Mouse (Mus musculus): ENCODE results near the gene A030003K21Rik. TPM values are rescaled to one million over a fixed set of nuclear protein-coding genes. Genes with fewer than 3 reads are reported as not detected.
"Not testable (repeated sequence)": the region's sequence is repeated elsewhere in the genome, so short reads cannot be mapped to it uniquely, and the experiment has no call there.

The A030003K21Rik gene
- polyA plus RNA-seq (2015; fragmentation: Nextera tagmentation; extraction: Ambion mirVana), result not detected in 2 replicates

DNA sequence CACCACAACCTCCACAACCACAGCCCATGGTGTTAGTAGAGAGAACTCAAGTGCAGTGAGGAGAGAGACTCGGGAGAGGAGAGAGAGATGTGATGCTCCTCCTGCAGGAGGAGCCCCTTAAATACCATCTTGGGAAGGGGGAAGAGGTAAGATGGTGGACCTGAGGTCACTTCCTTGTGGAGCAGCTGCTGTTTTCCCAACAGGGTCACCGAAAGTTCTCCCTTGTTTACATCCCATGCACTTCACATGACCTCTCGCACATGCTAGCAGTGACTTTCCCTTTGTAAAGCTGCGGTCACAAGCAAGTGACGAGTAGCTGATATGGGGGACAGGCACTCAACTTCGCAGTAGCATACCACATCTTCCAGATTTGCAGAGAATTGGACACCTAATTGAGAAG is at the start of gene A030003K21Rik:
TSS of gene A030003K21Rik (minus strand) at position 94 of the 400 bp plus-strand sequence.
- H3K4me1 ChIP-seq; H3K27me3 ChIP-seq (replicated peaks); H3K4me3 ChIP-seq (replicated peaks); H3K9ac ChIP-seq; H3K27ac ChIP-seq; H3K9me3 ChIP-seq; ATAC-seq (ENCODE audit: insufficient read depth, low FRiP score, low read depth); H3K36me3 ChIP-seq; H3K4me2 ChIP-seq: not testable (repeated sequence)
- no CpG with 5 or more reads among the region's 6 CpGs for WGBS

DNA sequence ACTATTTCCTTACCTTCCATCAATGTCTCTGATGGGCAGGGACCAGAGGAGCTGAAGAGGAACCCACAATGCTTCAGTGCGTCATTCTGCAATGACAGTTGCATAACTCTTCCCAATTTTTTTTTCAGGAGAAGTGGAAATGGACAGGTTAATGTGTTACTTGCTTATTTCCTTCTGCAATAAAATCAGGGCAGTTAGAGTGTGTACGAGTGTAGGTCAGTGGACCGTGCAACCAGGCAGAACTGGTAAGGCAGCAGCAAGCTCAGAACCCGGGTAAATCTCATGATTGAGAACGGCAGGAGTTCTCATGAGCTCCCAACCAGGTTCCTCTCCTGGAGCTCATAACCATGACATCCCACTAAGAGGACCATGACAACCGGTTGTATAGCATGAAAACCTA is 48.9 kb upstream of the A030003K21Rik start:
- H3K36me3 ChIP-seq, result no peaks in the 10 kb centered on the region
- 88% methylated on average over 6 of the region's 6 CpGs for WGBS
- no peaks in the 10 kb centered on the region for H3K27me3 ChIP-seq (replicated peaks)
- H3K4me3 ChIP-seq (replicated peaks), result no peak overlapping the region
- H3K4me2 ChIP-seq, result no peak overlapping the region
- ATAC-seq (ENCODE audit: insufficient read depth, low FRiP score, low read depth), result no peak
- no peak overlapping the region for H3K27ac ChIP-seq
- no peaks in the 10 kb centered on the region for H3K9me3 ChIP-seq
- H3K9ac ChIP-seq, result no peak overlapping the region
- H3K4me1 ChIP-seq, result no peaks in the 10 kb centered on the region

DNA sequence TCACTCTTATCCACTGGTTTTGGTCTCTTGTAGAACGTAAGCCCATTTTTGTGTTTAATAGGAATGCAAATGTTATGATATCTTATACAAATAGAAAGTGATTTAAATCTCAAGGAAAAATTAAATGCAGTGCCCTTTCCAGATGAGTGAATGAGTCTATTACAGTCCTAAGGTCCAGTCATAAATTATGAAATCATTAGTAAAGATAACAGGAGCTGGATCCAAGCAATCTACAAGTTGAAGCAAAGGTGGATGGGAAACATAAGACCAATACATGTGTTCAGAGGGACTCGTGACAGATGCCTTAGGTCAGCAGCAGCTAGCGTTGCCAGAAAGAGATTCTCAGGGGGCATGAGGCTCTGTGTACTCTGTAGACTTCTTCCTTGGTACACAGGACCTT is 48.4 kb upstream of the A030003K21Rik start:
- Histone ChIP-seq H3K27me3 (replicated peaks) (no peaks in the 10 kb centered on the region), H3K27ac (no peak overlapping the region), H3K4me1 (no peaks in the 10 kb centered on the region), H3K36me3 (no peaks in the 10 kb centered on the region), H3K4me2 (no peak overlapping the region), H3K4me3 (replicated peaks) (no peak overlapping the region), H3K9me3 (no peaks in the 10 kb centered on the region), H3K9ac (no peak overlapping the region)
- WGBS, result 69% methylated on average over 3 of the region's 3 CpGs
- no peak for ATAC-seq (ENCODE audit: insufficient read depth, low FRiP score, low read depth)

DNA sequence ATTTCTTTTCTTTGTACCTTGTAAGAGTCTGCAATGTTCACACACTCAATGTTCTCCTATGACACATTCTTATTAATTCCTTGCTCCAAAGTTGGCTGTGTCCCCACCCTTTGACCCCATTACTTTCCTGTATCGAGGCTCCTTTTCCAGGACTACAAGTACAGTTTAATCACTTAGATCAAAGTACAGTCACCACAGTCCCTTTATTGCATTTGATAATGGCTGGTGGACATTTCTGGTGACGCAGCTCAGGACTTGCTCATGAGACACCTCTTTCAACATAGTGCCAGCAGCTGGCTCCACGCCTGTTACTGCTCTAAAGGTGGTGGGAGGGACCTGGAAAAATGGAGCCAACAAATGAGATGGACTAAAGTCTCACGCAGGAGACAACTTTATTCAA is 47.9 kb upstream of the A030003K21Rik start:
- H3K27me3 ChIP-seq (replicated peaks), result no peaks in the 10 kb centered on the region
- H3K4me1 ChIP-seq, result no peaks in the 10 kb centered on the region
- no peak overlapping the region for H3K9ac ChIP-seq
- no peaks in the 10 kb centered on the region for H3K36me3 ChIP-seq
- no peak overlapping the region for H3K27ac ChIP-seq
- WGBS, result 63% methylated on average over 4 of the region's 4 CpGs
- no peak overlapping the region for H3K4me2 ChIP-seq
- no peak overlapping the region for H3K4me3 ChIP-seq (replicated peaks)
- no peaks in the 10 kb centered on the region for H3K9me3 ChIP-seq
- no peak for ATAC-seq (ENCODE audit: insufficient read depth, low FRiP score, low read depth)

DNA sequence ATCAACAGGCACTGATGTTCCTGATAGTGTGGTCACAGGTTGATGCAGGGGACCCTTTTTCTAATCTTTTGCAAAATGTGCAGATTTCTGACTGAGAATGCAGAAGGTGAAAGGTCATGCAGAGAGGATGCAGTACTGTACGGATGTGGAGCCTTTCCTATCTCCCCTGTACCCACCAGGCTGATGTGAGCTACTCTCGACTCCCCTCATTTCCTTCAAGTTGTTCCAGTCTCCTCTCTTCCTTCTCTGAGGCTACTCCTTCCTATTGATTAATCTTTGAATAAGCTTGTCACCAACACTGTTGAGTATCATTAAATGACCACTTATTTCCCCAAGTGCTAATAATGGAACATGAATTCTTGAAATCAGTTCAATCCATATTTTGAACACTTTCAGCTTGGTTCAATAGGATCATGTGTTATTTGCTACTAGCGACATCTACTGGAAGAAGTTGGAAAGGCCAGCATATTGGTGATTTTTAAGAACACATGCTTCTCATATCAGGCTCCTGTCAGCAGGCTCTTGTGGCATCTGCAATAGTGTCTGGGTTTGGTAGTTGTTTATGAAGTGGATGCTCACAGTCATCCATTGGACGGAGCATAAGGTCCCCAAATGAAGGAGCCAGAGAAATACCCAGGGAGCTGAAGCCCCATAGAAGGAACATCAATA is 44.5 kb upstream of the A030003K21Rik start:
- no peak for ATAC-seq (ENCODE audit: insufficient read depth, low FRiP score, low read depth)
- Histone ChIP-seq H3K36me3 (no peaks in the 10 kb centered on the region), H3K4me1 (no peaks in the 10 kb centered on the region), H3K4me2 (no peak overlapping the region), H3K27ac (no peak overlapping the region), H3K9ac (no peak overlapping the region), H3K27me3 (replicated peaks) (no peaks in the 10 kb centered on the region), H3K4me3 (replicated peaks) (no peak overlapping the region), H3K9me3 (no peaks in the 10 kb centered on the region)
- WGBS, result 33% methylated on average over 4 of the region's 4 CpGs

DNA sequence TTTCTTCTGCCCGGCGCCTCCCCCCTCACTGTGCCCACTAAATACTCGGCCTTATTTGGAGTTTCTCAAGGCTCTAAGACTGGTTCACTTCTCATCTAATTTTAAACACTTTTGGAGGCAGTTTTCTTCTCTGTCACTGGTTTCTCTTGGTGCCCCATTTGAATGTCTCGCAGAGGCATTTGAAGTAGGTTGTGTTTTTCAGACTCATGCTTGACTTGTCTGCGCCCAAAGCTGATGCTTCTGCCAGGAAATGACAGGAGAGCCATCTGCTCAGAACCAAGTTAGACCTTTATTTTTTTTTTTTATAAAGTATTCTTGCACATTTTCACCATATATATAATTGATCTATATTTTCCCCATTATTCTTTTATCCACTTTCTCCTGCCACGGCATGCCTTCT is 43.5 kb upstream of the A030003K21Rik start:
- no peak overlapping the region for H3K9ac ChIP-seq
- no peaks in the 10 kb centered on the region for H3K36me3 ChIP-seq
- no peaks in the 10 kb centered on the region for H3K9me3 ChIP-seq
- no peak overlapping the region for H3K4me2 ChIP-seq
- no peak overlapping the region for H3K4me3 ChIP-seq (replicated peaks)
- H3K27me3 ChIP-seq (replicated peaks), result no peaks in the 10 kb centered on the region
- H3K4me1 ChIP-seq, result no peaks in the 10 kb centered on the region
- no peak for ATAC-seq (ENCODE audit: insufficient read depth, low FRiP score, low read depth)
- no peak overlapping the region for H3K27ac ChIP-seq
- WGBS, result 88% methylated on average over 6 of the region's 6 CpGs

DNA sequence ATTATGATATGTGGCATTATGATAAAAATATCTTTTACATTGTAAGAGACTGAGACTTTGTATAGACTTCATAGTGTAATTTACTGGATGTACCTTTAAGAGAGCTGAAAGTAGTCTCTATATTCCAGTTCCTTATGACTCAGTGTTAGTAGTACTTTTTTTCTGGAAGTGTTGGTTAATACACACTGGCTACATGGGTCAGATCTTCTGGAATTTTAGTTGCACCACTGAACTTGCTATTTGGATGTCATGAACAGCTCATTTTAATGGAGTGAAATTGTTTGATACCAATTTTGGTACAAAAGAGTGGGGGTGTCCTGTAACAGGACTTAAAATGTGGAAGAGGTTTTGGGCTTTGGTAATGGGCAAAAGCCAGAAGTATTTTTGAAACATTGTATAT is 34.7 kb upstream of the A030003K21Rik start:
- ATAC-seq (ENCODE audit: insufficient read depth, low FRiP score, low read depth), result no peak
- no peaks in the 10 kb centered on the region for H3K36me3 ChIP-seq

DNA sequence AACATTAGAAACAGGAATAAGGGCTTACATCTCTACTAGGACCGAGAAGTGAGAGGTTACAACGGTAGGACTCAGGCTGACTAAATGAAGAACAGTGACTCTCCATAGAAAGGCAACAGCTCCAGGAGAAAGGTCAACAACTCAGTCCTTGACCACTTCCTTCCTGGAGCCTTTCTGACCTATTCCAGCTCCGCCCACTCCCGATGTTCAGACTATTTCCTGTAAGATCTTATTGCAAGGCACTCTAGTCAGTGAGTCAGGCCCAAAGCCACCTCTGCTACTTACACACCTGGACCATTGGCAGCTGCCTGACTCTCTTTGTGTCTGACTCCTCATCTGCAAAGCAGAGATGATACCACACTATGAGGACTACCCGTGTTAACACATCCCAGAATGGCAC is 32.6 kb upstream of the A030003K21Rik start:
- ATAC-seq (ENCODE audit: insufficient read depth, low FRiP score, low read depth), result no peak

More for the DNA sequence above, 34.7 kb upstream of the A030003K21Rik start:
- Histone ChIP-seq H3K4me3 (replicated peaks) (no peak overlapping the region), H3K27ac (no peak overlapping the region), H3K9me3 (no peaks in the 10 kb centered on the region), H3K4me1 (no peaks in the 10 kb centered on the region), H3K27me3 (replicated peaks) (no peaks in the 10 kb centered on the region), H3K4me2 (no peak overlapping the region), H3K9ac (no peak overlapping the region)

DNA sequence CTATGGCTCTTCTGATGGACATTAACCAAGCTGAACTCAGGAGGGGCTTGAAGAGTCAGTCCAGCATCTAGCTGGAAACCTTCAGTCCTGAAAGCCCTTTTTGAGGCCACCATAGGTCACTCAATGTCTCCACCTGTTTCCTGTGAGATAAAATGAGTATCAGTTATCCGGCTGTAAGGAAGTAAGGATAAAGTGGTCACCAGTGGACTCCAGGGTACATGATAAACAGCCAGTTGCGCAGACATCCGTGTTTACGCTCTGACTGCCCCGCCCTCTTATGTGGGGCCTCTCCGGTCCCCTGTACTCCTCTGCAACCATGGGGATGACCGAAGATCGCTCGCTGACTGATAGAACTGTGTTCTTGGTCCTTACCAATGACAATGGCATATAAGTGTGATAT is 31.2 kb upstream of the A030003K21Rik start:
- Histone ChIP-seq H3K36me3 (no peaks in the 10 kb centered on the region), H3K4me2 (no peak overlapping the region), H3K4me1 (no peaks in the 10 kb centered on the region), H3K4me3 (replicated peaks) (no peak overlapping the region), H3K9me3 (no peaks in the 10 kb centered on the region), H3K9ac (no peak overlapping the region), H3K27me3 (replicated peaks) (no peaks in the 10 kb centered on the region), H3K27ac (no peak overlapping the region)
- WGBS, result 64% methylated on average over 9 of the region's 9 CpGs
- no peak for ATAC-seq (ENCODE audit: insufficient read depth, low FRiP score, low read depth)

More for the DNA sequence above, 32.6 kb upstream of the A030003K21Rik start:
- Histone ChIP-seq H3K4me2 (no peak overlapping the region), H3K36me3 (no peaks in the 10 kb centered on the region), H3K9ac (no peak overlapping the region), H3K27me3 (replicated peaks) (no peaks in the 10 kb centered on the region), H3K4me1 (no peaks in the 10 kb centered on the region), H3K9me3 (no peaks in the 10 kb centered on the region), H3K4me3 (replicated peaks) (no peak overlapping the region), H3K27ac (no peak overlapping the region)
- 81% methylated on average over 5 of the region's 5 CpGs for WGBS

DNA sequence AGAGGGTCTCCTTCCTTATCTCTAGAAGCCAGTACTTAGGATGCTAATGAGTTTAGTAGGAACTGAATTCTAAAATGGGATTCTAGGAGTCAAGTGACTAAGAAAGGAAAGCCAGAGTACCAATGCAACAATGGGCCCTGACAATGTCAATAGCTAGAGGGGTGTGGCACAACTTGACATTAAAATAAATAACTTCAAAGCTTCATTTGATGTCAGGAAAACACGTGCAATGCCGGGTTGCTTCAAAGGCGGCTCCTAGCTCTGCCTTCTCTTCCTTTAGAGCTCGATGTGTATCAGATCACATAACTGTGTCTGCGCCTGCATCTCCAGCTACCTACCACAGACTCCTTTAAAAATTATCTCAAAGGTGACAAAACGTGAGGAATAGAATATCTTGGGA is 30.7 kb upstream of the A030003K21Rik start:
- Histone ChIP-seq H3K9ac (no peak overlapping the region), H3K27me3 (replicated peaks) (no peaks in the 10 kb centered on the region), H3K4me3 (replicated peaks) (no peak overlapping the region), H3K4me2 (no peak overlapping the region), H3K36me3 (no peaks in the 10 kb centered on the region), H3K27ac (no peak overlapping the region), H3K9me3 (no peaks in the 10 kb centered on the region), H3K4me1 (no peaks in the 10 kb centered on the region)
- ATAC-seq (ENCODE audit: insufficient read depth, low FRiP score, low read depth), result no peak
- WGBS, result 60% methylated on average over 6 of the region's 6 CpGs

DNA sequence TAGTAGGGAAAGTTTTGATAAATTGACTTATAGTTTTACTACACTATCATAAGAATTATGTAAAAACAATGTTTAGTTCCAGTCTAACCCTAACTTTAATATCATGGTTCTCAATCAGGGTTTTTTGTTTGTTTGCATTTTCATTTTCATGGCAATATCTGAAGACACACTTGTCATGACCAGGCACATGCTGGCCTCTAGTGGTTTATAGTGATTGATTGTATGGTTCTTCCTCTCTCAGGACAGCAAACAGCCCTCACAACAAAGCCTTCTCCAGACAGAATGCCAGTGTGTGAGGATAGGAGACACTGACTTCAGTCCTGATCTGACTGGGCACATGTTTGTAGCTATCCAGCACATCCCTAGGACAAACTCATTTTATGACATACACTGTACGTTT is 30.1 kb upstream of the A030003K21Rik start:
- WGBS, result 78% methylated on average over 1 of the region's 1 CpGs
- Histone ChIP-seq H3K27ac (no peak overlapping the region), H3K4me2 (no peak overlapping the region), H3K4me3 (replicated peaks) (no peak overlapping the region), H3K27me3 (replicated peaks) (no peaks in the 10 kb centered on the region), H3K9ac (no peak overlapping the region), H3K36me3 (no peaks in the 10 kb centered on the region), H3K4me1 (no peaks in the 10 kb centered on the region), H3K9me3 (no peaks in the 10 kb centered on the region)
- ATAC-seq (ENCODE audit: insufficient read depth, low FRiP score, low read depth), result no peak

DNA sequence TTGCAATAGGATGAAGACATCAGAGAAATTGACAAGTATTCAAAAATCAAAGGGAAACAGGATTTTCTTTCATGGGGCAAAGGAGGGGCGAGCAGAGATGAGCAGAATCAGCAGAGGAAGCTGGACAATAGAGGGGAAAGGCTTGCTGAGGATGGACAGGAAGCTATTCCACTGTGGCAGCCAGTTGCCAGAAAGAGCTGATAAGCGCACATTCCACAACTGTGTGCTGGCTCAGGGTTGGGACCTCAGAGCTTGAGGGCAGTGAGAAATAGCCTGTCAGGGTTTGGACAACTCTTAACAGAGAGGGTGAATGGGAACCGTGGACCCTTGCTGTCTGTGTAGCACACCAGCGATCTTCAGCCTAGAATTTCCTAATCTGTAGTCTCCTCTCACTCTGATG is 28.9 kb upstream of the A030003K21Rik start:
- WGBS, result 25% methylated on average over 4 of the region's 4 CpGs
- Histone ChIP-seq H3K4me2 (no peak overlapping the region), H3K27ac (no peak overlapping the region), H3K27me3 (replicated peaks) (no peaks in the 10 kb centered on the region), H3K9me3 (no peaks in the 10 kb centered on the region), H3K9ac (no peak overlapping the region), H3K36me3 (no peaks in the 10 kb centered on the region), H3K4me1 (no peaks in the 10 kb centered on the region), H3K4me3 (replicated peaks) (no peak overlapping the region)
- ATAC-seq (ENCODE audit: insufficient read depth, low FRiP score, low read depth), result no peak; the same call in 1 of the 2 replicates

DNA sequence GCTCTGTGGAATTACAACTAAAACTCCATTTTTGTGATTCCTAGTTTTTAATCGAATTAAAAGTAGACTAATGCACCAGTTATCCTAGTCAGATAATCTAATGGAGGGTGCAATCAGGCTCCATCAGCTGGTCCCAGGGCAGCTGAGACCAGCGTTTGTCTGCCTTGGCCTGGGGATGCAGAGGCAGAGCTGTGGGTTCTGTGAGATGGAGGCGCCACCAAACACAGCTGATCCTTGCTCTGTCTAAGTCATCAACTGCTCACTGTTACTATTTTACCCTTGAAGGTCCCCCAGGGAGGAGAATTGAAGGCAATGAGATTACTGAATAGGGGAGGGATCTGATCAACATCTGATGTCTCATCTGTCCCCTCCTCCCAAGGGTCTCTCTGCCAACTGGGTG is 23.2 kb upstream of the A030003K21Rik start:
- 60% methylated on average over 3 of the region's 3 CpGs for WGBS
- no peak for ATAC-seq (ENCODE audit: insufficient read depth, low FRiP score, low read depth)
- H3K4me1 ChIP-seq, result no peaks in the 10 kb centered on the region

More for the DNA sequence above, 23.2 kb upstream of the A030003K21Rik start:
- Histone ChIP-seq H3K4me3 (replicated peaks) (no peak overlapping the region), H3K9me3 (no peaks in the 10 kb centered on the region), H3K4me2 (no peak overlapping the region), H3K27me3 (replicated peaks) (no peaks in the 10 kb centered on the region), H3K36me3 (no peaks in the 10 kb centered on the region), H3K27ac (no peak overlapping the region), H3K9ac (no peak overlapping the region)

Measured in stomach, embryonic 15.5 days (tissue).